Mouse (Mus musculus) embryonic facial prominence, embryonic 12.5 days (tissue): ENCODE measurements around the gene Ucn. TPM values are rescaled to one million over a fixed set of nuclear protein-coding genes. Genes with fewer than 3 reads are reported as not detected.

Source experiments
- ATAC-seq: fragments of 200-750 bp; cut with Nextera tagmentation; 2 replicates; pipeline ENCODE4 v1.8.0; 2017; ENCODE audit not compliant: insufficient number of reproducible peaks, insufficient read depth, low FRiP score, low TSS enrichment
- H3K27ac ChIP-seq: fragments of 300-500 bp; sonication (generic); 2 replicates; pipeline ENCODE4 v1.5.1; 2016; ENCODE audit warnings: mild to moderate bottlenecking
- H3K27me3 ChIP-seq: fragments of 300-500 bp; sonication (generic); 2 replicates; pipeline ENCODE4 v1.6.1; 2016; ENCODE audit warnings: mild to moderate bottlenecking, moderate library complexity
- H3K36me3 ChIP-seq: fragments of 300-500 bp; sonication (generic); 2 replicates; pipeline ENCODE4 v1.6.1; 2016; ENCODE audit warnings: mild to moderate bottlenecking
- H3K4me1 ChIP-seq: fragments of 300-500 bp; sonication (generic); 2 replicates; pipeline ENCODE4 v1.6.1; 2016
- H3K4me2 ChIP-seq: fragments of 300-500 bp; sonication (generic); replicated peaks from 2 replicates; pipeline ENCODE4 v1.6.1; 2016; ENCODE audit warnings: mild to moderate bottlenecking, moderate library complexity
- H3K4me3 ChIP-seq: fragments of 300-500 bp; sonication (generic); 2 replicates; pipeline ENCODE4 v1.5.1; 2016; ENCODE audit warnings: mild to moderate bottlenecking
- H3K9ac ChIP-seq: fragments of 300-500 bp; sonication (generic); 2 replicates; pipeline ENCODE4 v1.6.1; 2016; ENCODE audit warnings: mild to moderate bottlenecking, moderate library complexity
- H3K9me3 ChIP-seq: fragments of 300-500 bp; sonication (generic); 2 replicates; pipeline ENCODE4 v1.6.1; 2016; ENCODE audit warnings: mild to moderate bottlenecking, moderate library complexity
- WGBS: fragments of 180-500 bp; shearing (Covaris S2); methylation state at CpG from one replicate; pipeline ENCODE4 v1.1.7; 2016; 5-methylcytosine and 5-hydroxymethylcytosine counted together
- polyA plus RNA-seq: library from polyadenylated mRNA; unstranded; fragments of >200 nt; fragmentation: Nextera tagmentation; extraction: Ambion mirVana; gene quantifications from 2 replicates; pipeline ENCODE4 v1.2.1, GENCODE M21; 2016

Ucn gene
- not detected in 2 replicates for polyA plus RNA-seq

DNA sequence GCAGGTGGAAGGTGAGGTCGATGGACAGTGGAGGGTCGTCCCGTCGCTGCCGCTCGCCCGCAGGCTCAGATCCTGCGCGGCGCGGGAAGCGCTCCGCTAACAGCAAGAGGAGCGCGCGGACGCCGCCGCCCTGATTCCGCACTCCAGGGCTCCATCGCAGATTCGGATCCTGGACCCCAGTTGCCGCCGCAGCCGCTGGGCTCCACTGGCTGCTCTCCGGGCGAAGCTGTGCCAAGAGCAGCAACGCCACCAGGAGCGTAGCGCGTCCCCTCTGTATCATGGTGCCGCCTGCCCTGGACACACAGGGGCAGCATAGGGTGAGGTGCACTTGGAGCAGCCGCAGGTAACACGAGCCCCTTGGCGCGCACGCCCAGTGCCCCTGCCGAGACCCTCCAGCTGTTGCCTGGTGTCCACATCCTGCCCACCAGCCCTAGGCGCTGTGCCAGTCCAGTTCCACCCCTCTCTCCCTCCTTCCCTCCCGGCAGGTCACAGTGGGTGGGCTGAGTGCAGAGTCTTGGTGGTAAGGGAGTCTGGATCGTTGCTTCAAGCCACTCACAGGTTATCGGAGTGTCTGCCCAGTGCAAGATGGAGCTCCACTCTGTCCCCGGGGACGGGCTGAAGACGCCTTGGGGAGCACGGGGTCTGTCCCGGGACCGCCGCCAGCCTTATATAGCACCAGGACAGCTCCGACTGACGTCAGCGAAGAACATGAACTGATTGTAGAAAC is at the start of gene Ucn:
Gene Ucn (minus strand): TSS at position 589 of the 727 bp plus-strand sequence.
- no peak for ATAC-seq
- no peaks in the 10 kb centered on the region for H3K9me3 ChIP-seq
- 2% methylated on average over 52 of the region's 52 CpGs for WGBS

DNA sequence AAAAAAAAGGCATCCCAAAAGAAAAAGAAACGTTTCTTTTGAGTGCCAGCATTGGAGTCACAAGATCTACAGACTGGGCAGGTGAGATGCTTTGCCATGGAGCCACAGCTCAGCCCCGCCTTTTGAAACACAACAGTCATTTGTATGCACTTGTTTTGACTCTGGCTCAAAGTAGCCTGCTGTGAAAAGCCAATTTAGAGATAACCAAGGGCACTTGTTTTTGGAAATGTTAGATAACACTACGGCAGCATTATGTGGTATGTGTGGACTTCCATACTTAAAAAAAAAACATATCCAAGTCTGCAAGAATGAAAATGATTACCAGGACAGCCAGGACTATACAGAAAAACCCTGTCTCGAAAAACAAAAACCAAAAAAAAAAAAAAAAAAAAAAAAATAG is 45.0 kb upstream of the Ucn start:
- 63% methylated on average over 4 of the region's 4 CpGs for WGBS
- H3K4me3 ChIP-seq = no peak overlapping the region
- 0 out of 2 replicates have a peak, but pooled peaks cover 5% of the 10 kb centered on the region for H3K4me1 ChIP-seq
- H3K9ac ChIP-seq = no peak overlapping the region
- H3K9me3 ChIP-seq = no peaks in the 10 kb centered on the region
- H3K36me3 ChIP-seq = peaks cover 21% of the 10 kb centered on the region
- ATAC-seq = no peak
- no peak overlapping the region for H3K27ac ChIP-seq
- H3K4me2 ChIP-seq = no peak overlapping the region
- no peaks in the 10 kb centered on the region for H3K27me3 ChIP-seq

More for the DNA sequence above, at the start of gene Ucn:
- peak within 1 kb of the TSS; percentile 29 for H3K4me2 ChIP-seq
- H3K9ac ChIP-seq = no peak within 1 kb of the TSS
- peak within 1 kb of the TSS; percentile 17 for H3K4me3 ChIP-seq
- peaks cover 7% of the 10 kb centered on the region for H3K36me3 ChIP-seq
- H3K4me1 ChIP-seq = peaks cover 16% of the 10 kb centered on the region
- H3K27me3 ChIP-seq = peaks cover 65% of the 10 kb centered on the region
- no peak within 1 kb of the TSS for H3K27ac ChIP-seq

GRCm38 (mm10) chr5:31181183-31181770 is 42.6 kb upstream of the Ucn start:
- Histone ChIP-seq H3K4me1 (peaks cover 10% of the 10 kb centered on the region; the same call in 1 of the 2 replicates), H3K9me3 (no peaks in the 10 kb centered on the region)
- WGBS = 91% methylated on average over 9 of the region's 9 CpGs

DNA sequence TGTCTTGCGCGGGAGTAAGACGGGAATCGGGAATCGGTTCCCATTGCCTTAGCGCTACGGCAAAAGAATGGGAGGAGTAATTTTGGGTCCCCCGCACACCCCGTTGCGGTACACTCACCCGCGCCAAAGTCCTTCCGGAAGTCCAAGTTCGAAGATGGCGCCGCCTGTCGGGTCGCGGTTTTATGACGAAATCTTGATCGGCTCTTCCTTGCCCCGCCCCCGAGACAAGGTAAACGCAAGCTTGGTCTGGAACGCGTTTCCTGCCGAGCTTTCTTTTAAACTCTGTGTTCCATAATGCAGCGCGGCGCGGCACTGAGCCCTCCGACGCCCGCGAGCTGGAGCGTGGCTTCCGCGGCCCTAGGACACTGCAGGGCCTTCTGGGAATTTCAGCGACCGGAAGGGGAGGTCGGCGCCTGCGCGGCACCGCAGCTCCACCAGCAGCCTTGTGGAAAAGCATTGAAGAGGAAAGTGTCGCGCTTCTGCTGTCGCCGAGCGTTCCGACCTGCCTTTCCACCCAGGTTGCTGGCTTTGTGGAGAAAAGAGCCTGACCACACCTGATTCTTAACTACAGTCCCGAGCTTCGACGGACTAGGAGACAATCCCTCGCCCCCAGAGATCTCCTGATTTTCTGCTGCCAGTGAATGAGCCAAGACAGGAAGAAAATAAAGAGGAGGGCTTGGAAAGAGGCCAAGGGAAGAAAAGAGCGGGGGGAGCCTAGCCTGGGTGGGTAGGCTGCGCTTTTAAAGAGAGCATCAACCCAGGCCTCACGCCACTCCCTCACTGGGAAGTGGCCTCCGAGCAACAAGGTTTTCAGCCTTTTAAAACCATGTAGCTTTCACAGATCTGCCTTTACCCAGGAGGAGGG is 41.4 kb upstream of the Ucn start, which contains the start of the genes Gm29609 and Gtf3c2:
Gene Gm29609 (minus strand): TSS at position 146 of the 865 bp plus-strand sequence.
Gene Gtf3c2 (minus strand): TSS at position 379 of the 865 bp plus-strand sequence.
- peak within 1 kb of the TSS; percentile 69 for H3K9ac ChIP-seq
- peak within 1 kb of the TSS; percentile 96 for H3K4me2 ChIP-seq
- H3K36me3 ChIP-seq = peaks cover 2% of the 10 kb centered on the region; the same call in 1 of the 2 replicates
- no peaks in the 10 kb centered on the region for H3K27me3 ChIP-seq
- H3K4me1 ChIP-seq = peaks cover 10% of the 10 kb centered on the region; the same call in 1 of the 2 replicates
- H3K9me3 ChIP-seq = no peaks in the 10 kb centered on the region
- WGBS = under 1% methylated on average over 59 of the region's 59 CpGs
- peak within 1 kb of the TSS; percentile 84 for H3K4me3 ChIP-seq
- peak; percentile 96 for ATAC-seq
- peak within 1 kb of the TSS; percentile 97 for H3K27ac ChIP-seq

More at GRCm38 (mm10) chr5:31181183-31181770, 42.6 kb upstream of the Ucn start:
- Histone ChIP-seq H3K36me3 (no peaks in the 10 kb centered on the region), H3K4me3 (0 out of 2 replicates have a peak overlapping the region, but pooled peaks have one; percentile 84), H3K9ac (no peak overlapping the region), H3K27ac (no peak overlapping the region), H3K4me2 (no peak overlapping the region), H3K27me3 (no peaks in the 10 kb centered on the region)
- no peak for ATAC-seq

DNA sequence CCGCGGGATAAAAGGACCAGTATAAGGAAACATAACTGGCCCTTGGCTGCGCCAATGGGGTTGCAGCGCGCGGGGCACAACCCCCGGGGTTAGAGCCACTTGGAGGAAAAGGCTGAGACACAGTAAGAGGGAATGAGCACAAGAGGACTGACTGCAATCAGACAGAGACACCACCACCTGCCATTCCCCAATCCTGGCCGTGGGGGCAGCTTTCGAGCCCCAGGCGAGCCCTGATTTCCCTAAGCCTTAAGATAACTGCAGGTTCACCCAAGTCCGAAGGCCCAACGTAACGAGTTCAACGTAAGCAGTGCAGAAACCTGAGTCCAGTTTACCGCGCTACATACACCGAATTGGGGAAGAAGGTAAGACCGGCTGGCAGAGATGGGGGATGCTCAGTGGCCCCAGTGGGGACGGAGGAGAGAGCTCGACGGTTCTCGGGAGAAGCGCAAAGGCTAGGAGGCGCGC is 40.7 kb upstream of the Ucn start:
- Histone ChIP-seq H3K4me3 (peak overlapping the region; percentile 84), H3K4me2 (peak overlapping the region; percentile 96), H3K36me3 (peaks cover 9% of the 10 kb centered on the region), H3K4me1 (peaks cover 10% of the 10 kb centered on the region; the same call in 1 of the 2 replicates), H3K9ac (peak overlapping the region; percentile 69), H3K27ac (peak overlapping the region; percentile 97), H3K27me3 (no peaks in the 10 kb centered on the region), H3K9me3 (no peaks in the 10 kb centered on the region)
- ATAC-seq = peak; percentile 61
- WGBS = under 1% methylated on average over 25 of the region's 25 CpGs

GRCm38 (mm10) chr5:31168630-31169029 is 30.0 kb upstream of the Ucn start:
- Histone ChIP-seq H3K4me1 (no peaks in the 10 kb centered on the region), H3K9ac (no peak overlapping the region), H3K4me3 (no peak overlapping the region), H3K27ac (no peak overlapping the region), H3K27me3 (no peaks in the 10 kb centered on the region), H3K9me3 (no peaks in the 10 kb centered on the region), H3K36me3 (peaks cover 84% of the 10 kb centered on the region), H3K4me2 (no peak overlapping the region)
- no peak for ATAC-seq
- WGBS = 93% methylated on average over 4 of the region's 4 CpGs

DNA sequence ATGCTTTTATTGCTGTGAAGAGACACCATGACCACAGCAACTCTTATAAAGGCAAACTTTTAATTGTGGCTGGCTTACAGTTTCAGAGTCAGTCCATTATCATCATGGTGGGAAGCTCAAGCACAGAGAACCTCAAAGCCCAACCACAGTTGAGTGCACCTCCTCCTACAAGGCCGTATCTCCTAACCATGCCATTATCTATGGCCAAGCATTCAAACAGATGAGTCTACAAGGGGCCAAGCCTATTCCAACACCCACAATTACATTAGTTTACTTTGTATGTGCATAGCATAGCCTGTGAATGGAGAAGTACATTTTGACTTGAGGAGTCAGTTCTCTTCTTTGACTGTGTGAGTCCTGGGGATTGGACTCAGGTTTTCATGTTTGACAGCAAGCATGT is 26.2 kb upstream of the Ucn start:
- Histone ChIP-seq H3K4me1 (no peaks in the 10 kb centered on the region), H3K36me3 (peaks cover 83% of the 10 kb centered on the region), H3K9me3 (no peaks in the 10 kb centered on the region), H3K27ac (no peak overlapping the region), H3K4me3 (no peak overlapping the region), H3K4me2 (no peak overlapping the region), H3K9ac (no peak overlapping the region), H3K27me3 (no peaks in the 10 kb centered on the region)
- WGBS = 91% methylated on average over 1 of the region's 1 CpGs
- ATAC-seq = no peak

GRCm38 (mm10) chr5:31162462-31162861 is 23.8 kb upstream of the Ucn start:
- no peak overlapping the region for H3K4me2 ChIP-seq
- ATAC-seq = no peak
- H3K27me3 ChIP-seq = no peaks in the 10 kb centered on the region
- no peak overlapping the region for H3K4me3 ChIP-seq
- H3K4me1 ChIP-seq = no peaks in the 10 kb centered on the region
- peaks cover 83% of the 10 kb centered on the region for H3K36me3 ChIP-seq
- no peak overlapping the region for H3K27ac ChIP-seq
- H3K9me3 ChIP-seq = no peaks in the 10 kb centered on the region
- no peak overlapping the region for H3K9ac ChIP-seq

DNA sequence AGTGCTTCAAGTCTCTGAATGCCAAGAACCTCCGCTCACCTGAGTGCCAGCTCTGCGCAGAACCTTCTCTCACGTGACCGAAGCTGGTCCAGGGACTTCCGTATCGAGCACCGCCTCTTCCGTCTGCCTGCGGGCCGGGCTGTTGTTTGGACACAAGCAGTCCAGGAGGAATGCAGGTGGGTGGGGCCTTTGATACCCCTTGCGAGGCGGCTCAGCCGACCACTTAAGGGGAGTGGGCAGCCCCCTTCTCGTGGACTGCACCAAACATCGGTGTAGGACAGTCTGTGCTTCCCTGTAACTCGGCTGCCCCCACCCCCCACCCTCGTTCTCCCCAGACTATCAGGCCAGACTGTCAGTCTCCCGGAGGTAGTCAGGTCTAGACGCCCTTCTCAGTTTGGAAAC is 15.5 kb upstream of the Ucn start, which contains the start of gene Mpv17:
Gene Mpv17 (minus strand): TSS at position 100 of the 402 bp plus-strand sequence.
- under 1% methylated on average over 19 of the region's 19 CpGs for WGBS
- Histone ChIP-seq H3K4me1 (peaks cover 10% of the 10 kb centered on the region), H3K4me2 (peak within 1 kb of the TSS; percentile 85), H3K9me3 (no peaks in the 10 kb centered on the region), H3K4me3 (peak within 1 kb of the TSS; percentile 54), H3K27me3 (no peaks in the 10 kb centered on the region), H3K9ac (peak within 1 kb of the TSS; percentile 59), H3K27ac (peak within 1 kb of the TSS; percentile 79), H3K36me3 (peaks cover 45% of the 10 kb centered on the region)
- ATAC-seq = peak; percentile 92

GRCm38 (mm10) chr5:31153516-31154151 is 15.0 kb upstream of the Ucn start:
- Histone ChIP-seq H3K9me3 (no peaks in the 10 kb centered on the region), H3K4me2 (peak overlapping the region; percentile 85), H3K36me3 (peaks cover 40% of the 10 kb centered on the region), H3K27me3 (no peaks in the 10 kb centered on the region), H3K27ac (peak overlapping the region; percentile 79; the same call in 1 of the 2 replicates), H3K9ac (peak overlapping the region; percentile 59), H3K4me1 (peaks cover 10% of the 10 kb centered on the region), H3K4me3 (peak overlapping the region; percentile 54)
- no peak for ATAC-seq
- 38% methylated on average over 6 of the region's 6 CpGs for WGBS

GRCm38 (mm10) chr5:31151746-31152145 is 13.1 kb upstream of the Ucn start:
- Histone ChIP-seq H3K4me2 (no peak overlapping the region), H3K36me3 (peaks cover 34% of the 10 kb centered on the region), H3K4me1 (peaks cover 10% of the 10 kb centered on the region), H3K27ac (no peak overlapping the region), H3K4me3 (no peak overlapping the region), H3K9ac (no peak overlapping the region), H3K27me3 (no peaks in the 10 kb centered on the region), H3K9me3 (no peaks in the 10 kb centered on the region)
- ATAC-seq = no peak
- 87% methylated on average over 3 of the region's 3 CpGs for WGBS
